Mouse (Mus musculus) thymus, postnatal 0 days (tissue): ENCODE results near the gene Enpp6. TPM values are rescaled to one million over a fixed set of nuclear protein-coding genes. Genes with fewer than 3 reads are reported as not detected.

Source experiments
- DNase-seq: peaks from one replicate; pipeline ENCODE4 v3.0.0-alpha.2; 2015; ENCODE audit warnings: low spot score
- polyA plus RNA-seq: library from polyadenylated mRNA; unstranded; fragments of >200 nt; fragmentation: Nextera tagmentation; extraction: Ambion mirVana; gene quantifications from 2 replicates; pipeline ENCODE4 v1.2.1, GENCODE M21; 2015

Gene Enpp6
- polyA plus RNA-seq, 1 experiment from 2014 or later, result 0.03 TPM

GRCm38 (mm10) chr8:47061105-47061720 is 74.5 kb downstream of the Enpp6 start:
- no peak for DNase-seq

- no peak for DNase-seq
Observed at GRCm38 (mm10) chr8:47067121-47067520, 80.4 kb downstream of the Enpp6 start.

- DNase-seq, result no peak
Observed at GRCm38 (mm10) chr8:47069634-47070033, 82.9 kb downstream of the Enpp6 start.

- DNase-seq, result no peak
Observed at GRCm38 (mm10) chr8:47072001-47072400, 85.3 kb downstream of the Enpp6 start.

- DNase-seq, result no peak
Observed at GRCm38 (mm10) chr8:47075941-47076555, 89.4 kb downstream of the Enpp6 start.

- DNase-seq, result no peak
Observed at GRCm38 (mm10) chr8:47080037-47080436, 93.3 kb downstream of the Enpp6 start.

GRCm38 (mm10) chr8:47082201-47083027 is 95.7 kb downstream of the Enpp6 start:
- DNase-seq, result no peak

GRCm38 (mm10) chr8:47090021-47090420 is 103.3 kb downstream of the Enpp6 start:
- no peak for DNase-seq

- DNase-seq, result no peak
Observed at GRCm38 (mm10) chr8:47105617-47106016, 118.9 kb downstream of the Enpp6 start.

- DNase-seq, result peak; percentile 2
Observed at GRCm38 (mm10) chr8:47114133-47114796, 127.6 kb downstream of the Enpp6 start.

- DNase-seq, result no peak
Observed at GRCm38 (mm10) chr8:47117336-47117735, 130.6 kb downstream of the Enpp6 start.

GRCm38 (mm10) chr8:47119895-47120294 is 133.2 kb downstream of the Enpp6 start:
- DNase-seq, result no peak

GRCm38 (mm10) chr8:47128859-47129258 is 142.2 kb downstream of the Enpp6 start:
- DNase-seq, result no peak

GRCm38 (mm10) chr8:47133381-47133780 is 146.7 kb downstream of the Enpp6 start:
- no peak for DNase-seq

GRCm38 (mm10) chr8:47134736-47135135 is 148.0 kb downstream of the Enpp6 start:
- no peak for DNase-seq

GRCm38 (mm10) chr8:47135586-47135985 is 148.9 kb downstream of the Enpp6 start:
- no peak for DNase-seq

GRCm38 (mm10) chr8:47136047-47136446 is 149.4 kb downstream of the Enpp6 start:
- DNase-seq, result no peak

GRCm38 (mm10) chr8:47145258-47145657 is 158.6 kb downstream of the Enpp6 start:
- DNase-seq, result no peak
